Mouse (Mus musculus): ENCODE data around the gene Efemp2.

GRCm38 (mm10) chr19:5473720-5474119, at the start of gene Efemp2:
- TF ChIP-seq CTCF (IDR thresholded peaks at IDR 0.05; ENCODE audit: borderline replicate concordance, insufficient read depth, low read depth, low read length) (no peak), POLR2A (IDR thresholded peaks at IDR 0.05; ENCODE audit: borderline replicate concordance, insufficient read depth, low read length) (no peak)
